Mouse (Mus musculus) limb, embryonic 14.5 days (tissue): Measurements from ENCODE around the gene Rpl10a. TPM values are rescaled to one million over a fixed set of nuclear protein-coding genes. Genes with fewer than 3 reads are reported as not detected.
A peak's percentile ranks its signal among the peaks of the same experiment; 100 is the strongest.
"Not testable (repeated sequence)": the region's sequence is repeated elsewhere in the genome, so short reads cannot be mapped to it uniquely, and the experiment has no call there.

ENCODE experiments used
- ATAC-seq: fragments of 200-750 bp; cut with Nextera tagmentation; 2 replicates; pipeline ENCODE4 v1.8.0; 2017; ENCODE audit warnings: low read depth, moderate number of reproducible peaks, moderate TSS enrichment; ENCODE audit not compliant: low FRiP score
- DNase-seq: peaks from one replicate; pipeline ENCODE4 v3.0.0-alpha.2; 2015; ENCODE audit warnings: low spot score
- H3K27ac ChIP-seq: fragments of 300-500 bp; sonication (generic); replicated peaks from 2 replicates; pipeline ENCODE4 v1.5.1; 2014; ENCODE audit warnings: low read depth, mild to moderate bottlenecking, low read length, moderate library complexity, mixed read lengths
- H3K27me3 ChIP-seq: fragments of 300-500 bp; sonication (generic); 2 replicates; pipeline ENCODE4 v1.6.1; 2014; ENCODE audit warnings: low read length, mixed read lengths; ENCODE audit not compliant: control insufficient read depth, insufficient read depth
- H3K36me3 ChIP-seq: fragments of 300-500 bp; sonication (generic); 2 replicates; pipeline ENCODE4 v1.6.1; 2014; ENCODE audit warnings: mild to moderate bottlenecking, low read length, moderate library complexity, mixed read lengths; ENCODE audit not compliant: control insufficient read depth, insufficient read depth
- H3K4me1 ChIP-seq: fragments of 300-500 bp; sonication (generic); 2 replicates; pipeline ENCODE4 v1.6.1; 2014; ENCODE audit warnings: antibody characterized with exemption, low read length, mixed read lengths; ENCODE audit not compliant: control insufficient read depth, insufficient read depth
- H3K4me2 ChIP-seq: fragments of 300-500 bp; sonication (generic); replicated peaks from 2 replicates; pipeline ENCODE4 v1.6.1; 2014; ENCODE audit warnings: low read depth, mild to moderate bottlenecking, low read length, moderate library complexity; ENCODE audit not compliant: severe bottlenecking
- H3K4me3 ChIP-seq: fragments of 300-500 bp; sonication (generic); replicated peaks from 2 replicates; pipeline ENCODE4 v1.5.1; 2014; ENCODE audit warnings: low read length
- H3K9ac ChIP-seq: fragments of 300-500 bp; sonication (generic); 2 replicates; pipeline ENCODE4 v1.6.1; 2014; ENCODE audit warnings: mild to moderate bottlenecking, low read depth, low read length, moderate library complexity; ENCODE audit not compliant: severe bottlenecking
- H3K9me3 ChIP-seq: fragments of 300-500 bp; sonication (generic); 2 replicates; pipeline ENCODE4 v1.6.1; 2016; ENCODE audit warnings: low read length; ENCODE audit not compliant: control insufficient read depth
- POLR2A ChIP-seq: fragments of 200-500 bp; IDR thresholded peaks from 2 replicates; pipeline ENCODE4 v1.8.0; 2012; ENCODE audit warnings: inconsistent platforms, mild to moderate bottlenecking, moderate library complexity, borderline replicate concordance; ENCODE audit not compliant: insufficient read depth, insufficient read length; ENCODE audit errors: extremely low read depth
- WGBS: fragments of 180-500 bp; shearing (Covaris S2); extraction: QIAGEN DNeasy Blood & Tissue Kit; methylation state at CpG from one replicate; pipeline ENCODE4 v1.1.7; 2014; 5-methylcytosine and 5-hydroxymethylcytosine counted together
- polyA plus RNA-seq, 2 experiments: library from polyadenylated mRNA; depleted of rRNA in 1 of 2; stranded (reverse) in 1 of 2; unstranded in 1 of 2; fragments of >200 nt; fragmentation: Nextera tagmentation in 1 of 2; extraction: Ambion mirVana in 1 of 2; gene quantifications; 2 replicates each; pipeline versions ENCODE4 v1.2.1 to v1.2.3; 2012 to 2014

Rpl10a gene
- polyA plus RNA-seq, 2 experiments, result 905 to 4,469 TPM

- H3K27me3 ChIP-seq, result no peaks in the 10 kb centered on the region
- H3K27ac ChIP-seq, result peak overlapping the region; percentile 97
- H3K9ac ChIP-seq, result peak overlapping the region; percentile 97
- peak overlapping the region; percentile 90 for H3K4me2 ChIP-seq
- peaks cover 44% of the 10 kb centered on the region for H3K36me3 ChIP-seq
- no peaks in the 10 kb centered on the region; the same call in 1 of the 2 replicates for H3K9me3 ChIP-seq
- no peak for TF ChIP-seq POLR2A
- peak; percentile 34; the same call in 1 of the 2 replicates for ATAC-seq
- WGBS, result 3% methylated on average over 22 of the region's 22 CpGs
- H3K4me1 ChIP-seq, result peaks cover 16% of the 10 kb centered on the region
- peak overlapping the region; percentile 85 for H3K4me3 ChIP-seq
- DNase-seq, result no peak
Observed at GRCm38 (mm10) chr17:28327673-28328325, 472 bp upstream of the Rpl10a start.

- Histone ChIP-seq H3K27ac (peak overlapping the region; percentile 97), H3K9me3 (no peaks in the 10 kb centered on the region; the same call in 1 of the 2 replicates), H3K36me3 (peaks cover 52% of the 10 kb centered on the region), H3K4me3 (peak overlapping the region; percentile 85), H3K4me1 (peaks cover 26% of the 10 kb centered on the region), H3K9ac (peak overlapping the region; percentile 97), H3K4me2 (peak overlapping the region; percentile 90), H3K27me3 (no peaks in the 10 kb centered on the region)
- TF ChIP-seq POLR2A, result no peak
- DNase-seq, result no peak
- 2% methylated on average over 25 of the region's 25 CpGs for WGBS
- no peak for ATAC-seq
Observed at GRCm38 (mm10) chr17:28328946-28329345, 675 bp downstream of the Rpl10a start.

GRCm38 (mm10) chr17:28329503-28330231, 1.4 kb downstream of the Rpl10a start:
- DNase-seq (no peak), ATAC-seq (no peak)
- Histone ChIP-seq H3K9ac (peak overlapping the region; percentile 97), H3K4me1 (peaks cover 26% of the 10 kb centered on the region), H3K4me3 (peak overlapping the region; percentile 85), H3K36me3 (peaks cover 58% of the 10 kb centered on the region), H3K27ac (peak overlapping the region; percentile 97), H3K27me3 (no peaks in the 10 kb centered on the region), H3K9me3 (no peaks in the 10 kb centered on the region), H3K4me2 (peak overlapping the region; percentile 90)
- no peak for TF ChIP-seq POLR2A
- WGBS, result 0% methylated on average over 4 of the region's 4 CpGs

GRCm38 (mm10) chr17:28330232-28330546, 1.9 kb downstream of the Rpl10a start:
- Histone ChIP-seq H3K27ac (no peak overlapping the region), H3K4me2 (peak overlapping the region; percentile 90), H3K27me3 (no peaks in the 10 kb centered on the region), H3K4me3 (peak overlapping the region; percentile 85), H3K9ac (peak overlapping the region; percentile 97; the same call in 1 of the 2 replicates), H3K36me3 (peaks cover 63% of the 10 kb centered on the region), H3K9me3 (no peaks in the 10 kb centered on the region), H3K4me1 (peaks cover 26% of the 10 kb centered on the region)
- ATAC-seq, result no peak
- no peak for DNase-seq
- 42% methylated on average over 2 of the region's 2 CpGs for WGBS
- no peak for TF ChIP-seq POLR2A

GRCm38 (mm10) chr17:28330590-28330989, 2.3 kb downstream of the Rpl10a start:
- H3K9ac ChIP-seq, DNase-seq, H3K27me3 ChIP-seq, H3K27ac ChIP-seq, H3K9me3 ChIP-seq, ATAC-seq, H3K4me3 ChIP-seq: not testable (repeated sequence)
- Histone ChIP-seq H3K4me2 (0 out of 2 replicates have a peak overlapping the region, but pooled peaks have one; percentile 90), H3K36me3 (peaks cover 67% of the 10 kb centered on the region), H3K4me1 (peaks cover 26% of the 10 kb centered on the region)
- 67% methylated on average over 6 of the region's 8 CpGs for WGBS
